Mouse (Mus musculus): ENCODE results near the gene Sgtb.
A peak's percentile ranks its signal among the peaks of the same experiment; 100 is the strongest.

The Sgtb gene

GRCm38 (mm10) chr13:104109288-104109815, at the start of gene Sgtb, which contains the start of gene Nln:
Sgtb (plus strand) TSS chr13:104109741.
Nln (minus strand) TSS chr13:104109614.
- peak; percentile 70 to 71 for DNase-seq (ENCODE audit: low spot score in 2 of 2)

- no peak for DNase-seq (ENCODE audit: low spot score in 2 of 2)
These were observed 49.3 kb upstream of the Sgtb start for GRCm38 (mm10) chr13:104060231-104060630.

GRCm38 (mm10) chr13:104061975-104062750, 47.4 kb upstream of the Sgtb start:
- no peak for DNase-seq (ENCODE audit: low spot score in 2 of 2)

- no peak for DNase-seq (ENCODE audit: low spot score in 2 of 2)
These were observed 46.5 kb upstream of the Sgtb start for GRCm38 (mm10) chr13:104063061-104063460.

GRCm38 (mm10) chr13:104065649-104066347, 43.7 kb upstream of the Sgtb start:
- DNase-seq (ENCODE audit: low spot score in 2 of 2) = no peak

- DNase-seq (ENCODE audit: low spot score in 2 of 2) = no peak
These were observed 40.3 kb upstream of the Sgtb start for GRCm38 (mm10) chr13:104069216-104069615.

- DNase-seq (ENCODE audit: low spot score in 2 of 2) = no peak
These were observed 38.8 kb upstream of the Sgtb start for GRCm38 (mm10) chr13:104070703-104071102.

- DNase-seq (ENCODE audit: low spot score in 2 of 2) = no peak
These were observed 37.2 kb upstream of the Sgtb start for GRCm38 (mm10) chr13:104072351-104072750.

- DNase-seq (ENCODE audit: low spot score in 2 of 2) = no peak
These were observed 35.3 kb upstream of the Sgtb start for GRCm38 (mm10) chr13:104074230-104074629.

- DNase-seq (ENCODE audit: low spot score in 2 of 2) = no peak
These were observed 34.8 kb upstream of the Sgtb start for GRCm38 (mm10) chr13:104074731-104075130.

- DNase-seq (ENCODE audit: low spot score in 2 of 2) = no peak
These were observed 32.5 kb upstream of the Sgtb start for GRCm38 (mm10) chr13:104076993-104077392.

GRCm38 (mm10) chr13:104082504-104082903, 27.0 kb upstream of the Sgtb start:
- no peak for DNase-seq (ENCODE audit: low spot score in 2 of 2)

GRCm38 (mm10) chr13:104084600-104084999, 24.9 kb upstream of the Sgtb start:
- no peak for DNase-seq (ENCODE audit: low spot score in 2 of 2)

- no peak for DNase-seq (ENCODE audit: low spot score in 2 of 2)
These were observed 20.2 kb upstream of the Sgtb start for GRCm38 (mm10) chr13:104089387-104089786.

- no peak for DNase-seq (ENCODE audit: low spot score in 2 of 2)
These were observed 17.8 kb upstream of the Sgtb start for GRCm38 (mm10) chr13:104091734-104092133.

- DNase-seq (ENCODE audit: low spot score in 2 of 2) = no peak
These were observed 14.8 kb upstream of the Sgtb start for GRCm38 (mm10) chr13:104094531-104095385.

- DNase-seq (ENCODE audit: low spot score in 2 of 2) = no peak
These were observed 13.6 kb upstream of the Sgtb start for GRCm38 (mm10) chr13:104095955-104096354.

- DNase-seq (ENCODE audit: low spot score in 2 of 2) = no peak
These were observed 12.4 kb upstream of the Sgtb start for GRCm38 (mm10) chr13:104097190-104097589.

- no peak for DNase-seq (ENCODE audit: low spot score in 2 of 2)
These were observed 9.1 kb upstream of the Sgtb start for GRCm38 (mm10) chr13:104100416-104100815.

GRCm38 (mm10) chr13:104101606-104102235, 7.8 kb upstream of the Sgtb start:
- no peak for DNase-seq (ENCODE audit: low spot score in 2 of 2)

- no peak for DNase-seq (ENCODE audit: low spot score in 2 of 2)
These were observed 772 bp upstream of the Sgtb start for GRCm38 (mm10) chr13:104108651-104109287.
